Mouse (Mus musculus) embryonic facial prominence, embryonic 15.5 days (tissue): ENCODE measurements around the gene Fam83g. TPM values are rescaled to one million over a fixed set of nuclear protein-coding genes. Genes with fewer than 3 reads are reported as not detected.

Experiments
- ATAC-seq: fragments of 200-750 bp; cut with Nextera tagmentation; 2 replicates; pipeline ENCODE4 v1.8.0; 2017; ENCODE audit warnings: low read depth, moderate TSS enrichment; ENCODE audit not compliant: insufficient number of reproducible peaks, low FRiP score, low TSS enrichment
- H3K27ac ChIP-seq: fragments of 300-500 bp; sonication (generic); replicated peaks from 2 replicates; pipeline ENCODE4 v1.5.1; 2015; ENCODE audit warnings: mild to moderate bottlenecking, inconsistent platforms
- H3K27me3 ChIP-seq: fragments of 300-500 bp; sonication (generic); 2 replicates; pipeline ENCODE4 v1.6.1; 2015; ENCODE audit warnings: inconsistent platforms
- H3K36me3 ChIP-seq: fragments of 300-500 bp; sonication (generic); 2 replicates; pipeline ENCODE4 v1.6.1; 2015; ENCODE audit warnings: mild to moderate bottlenecking, inconsistent platforms
- H3K4me1 ChIP-seq: fragments of 300-500 bp; sonication (generic); 2 replicates; pipeline ENCODE4 v1.6.1; 2015; ENCODE audit warnings: inconsistent platforms
- H3K4me2 ChIP-seq: fragments of 300-500 bp; sonication (generic); replicated peaks from 2 replicates; pipeline ENCODE4 v1.6.1; 2015; ENCODE audit warnings: mild to moderate bottlenecking, inconsistent platforms
- H3K4me3 ChIP-seq: fragments of 300-500 bp; sonication (generic); replicated peaks from 2 replicates; pipeline ENCODE4 v1.5.1; 2015; ENCODE audit warnings: mild to moderate bottlenecking, inconsistent platforms
- H3K9ac ChIP-seq: fragments of 300-500 bp; sonication (generic); 2 replicates; pipeline ENCODE4 v1.6.1; 2015; ENCODE audit warnings: inconsistent platforms
- H3K9me3 ChIP-seq: fragments of 300-500 bp; sonication (generic); replicated peaks from 2 replicates; pipeline ENCODE4 v1.6.1; 2016; ENCODE audit warnings: inconsistent platforms
- WGBS: fragments of 180-500 bp; shearing (Covaris S2); methylation state at CpG from one replicate; pipeline ENCODE4 v1.1.7; 2015; 5-methylcytosine and 5-hydroxymethylcytosine counted together
- polyA plus RNA-seq: library from polyadenylated mRNA; unstranded; fragments of >200 nt; fragmentation: Nextera tagmentation; extraction: Ambion mirVana; gene quantifications from 2 replicates; pipeline ENCODE4 v1.2.1, GENCODE M21; 2015

Gene Fam83g
- polyA plus RNA-seq, 1 experiment from 2014 or later: 9.0 TPM

GRCm38 (mm10) chr11:61665991-61666799, 17.7 kb upstream of the Fam83g start:
- 45% methylated on average over 7 of the region's 7 CpGs for WGBS
- Histone ChIP-seq H3K27ac (no peak overlapping the region), H3K27me3 (no peaks in the 10 kb centered on the region), H3K4me2 (no peak overlapping the region), H3K9ac (no peak overlapping the region), H3K36me3 (no peaks in the 10 kb centered on the region), H3K9me3 (no peaks in the 10 kb centered on the region), H3K4me3 (no peak overlapping the region), H3K4me1 (peaks cover 10% of the 10 kb centered on the region; the same call in 1 of the 2 replicates)
- no peak for ATAC-seq

GRCm38 (mm10) chr11:61667248-61667647, 16.6 kb upstream of the Fam83g start:
- Histone ChIP-seq H3K4me3 (no peak overlapping the region), H3K4me2 (no peak overlapping the region), H3K4me1 (peaks cover 10% of the 10 kb centered on the region; the same call in 1 of the 2 replicates), H3K27ac (no peak overlapping the region), H3K27me3 (no peaks in the 10 kb centered on the region), H3K9ac (no peak overlapping the region), H3K9me3 (no peaks in the 10 kb centered on the region), H3K36me3 (no peaks in the 10 kb centered on the region)
- ATAC-seq: no peak
- WGBS: 78% methylated on average over 5 of the region's 5 CpGs

GRCm38 (mm10) chr11:61667782-61668181, 16.1 kb upstream of the Fam83g start:
- no peak overlapping the region for H3K4me3 ChIP-seq
- no peaks in the 10 kb centered on the region for H3K27me3 ChIP-seq
- WGBS: 58% methylated on average over 5 of the region's 5 CpGs
- peaks cover 10% of the 10 kb centered on the region; the same call in 1 of the 2 replicates for H3K4me1 ChIP-seq
- H3K9ac ChIP-seq: no peak overlapping the region
- no peaks in the 10 kb centered on the region for H3K9me3 ChIP-seq
- no peak overlapping the region for H3K4me2 ChIP-seq
- no peak for ATAC-seq
- no peak overlapping the region for H3K27ac ChIP-seq
- H3K36me3 ChIP-seq: no peaks in the 10 kb centered on the region

GRCm38 (mm10) chr11:61669492-61670490, 14.1 kb upstream of the Fam83g start:
- Histone ChIP-seq H3K36me3 (no peaks in the 10 kb centered on the region), H3K4me2 (no peak overlapping the region), H3K9ac (no peak overlapping the region), H3K9me3 (no peaks in the 10 kb centered on the region), H3K4me3 (no peak overlapping the region), H3K4me1 (peaks cover 15% of the 10 kb centered on the region), H3K27me3 (no peaks in the 10 kb centered on the region), H3K27ac (no peak overlapping the region)
- WGBS: 68% methylated on average over 14 of the region's 14 CpGs
- no peak for ATAC-seq

DNA sequence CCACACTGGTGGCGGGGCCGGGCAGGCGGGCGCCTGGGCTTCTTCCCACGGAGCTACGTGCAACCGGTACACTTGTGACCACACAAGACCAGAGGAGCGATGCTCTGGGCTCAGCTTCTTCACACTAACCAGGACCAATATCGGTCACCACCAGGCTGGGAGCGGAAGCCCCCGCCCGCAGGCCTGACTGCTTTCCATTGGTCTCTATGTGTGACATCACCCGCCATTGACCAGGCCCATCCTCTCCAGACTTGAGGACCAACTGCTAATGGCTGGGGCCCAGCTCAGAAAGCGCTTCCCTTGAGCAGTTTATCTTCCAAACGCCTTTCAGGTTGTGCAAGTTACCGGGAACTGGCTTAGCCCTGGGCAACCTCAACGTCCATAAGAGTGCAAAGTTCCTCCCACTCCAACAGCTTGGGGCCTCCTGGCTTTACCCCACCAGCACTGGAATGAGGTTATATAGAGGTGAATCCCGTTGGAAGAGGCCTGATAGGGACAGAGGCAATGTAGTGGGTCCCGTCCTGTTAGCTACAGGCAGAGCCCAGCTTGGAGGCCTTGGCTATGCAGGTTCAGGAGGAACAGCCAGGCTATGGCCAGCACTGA, 12.0 kb upstream of the Fam83g start:
- no peak for ATAC-seq
- WGBS: 65% methylated on average over 19 of the region's 19 CpGs
- Histone ChIP-seq H3K4me3 (no peak overlapping the region), H3K27ac (no peak overlapping the region), H3K4me2 (no peak overlapping the region), H3K9ac (no peak overlapping the region), H3K4me1 (peaks cover 35% of the 10 kb centered on the region), H3K9me3 (no peaks in the 10 kb centered on the region), H3K36me3 (no peaks in the 10 kb centered on the region), H3K27me3 (no peaks in the 10 kb centered on the region)

- H3K4me1 ChIP-seq: peaks cover 34% of the 10 kb centered on the region
These were observed 10.2 kb upstream of the Fam83g start for GRCm38 (mm10) chr11:61673686-61674085.

DNA sequence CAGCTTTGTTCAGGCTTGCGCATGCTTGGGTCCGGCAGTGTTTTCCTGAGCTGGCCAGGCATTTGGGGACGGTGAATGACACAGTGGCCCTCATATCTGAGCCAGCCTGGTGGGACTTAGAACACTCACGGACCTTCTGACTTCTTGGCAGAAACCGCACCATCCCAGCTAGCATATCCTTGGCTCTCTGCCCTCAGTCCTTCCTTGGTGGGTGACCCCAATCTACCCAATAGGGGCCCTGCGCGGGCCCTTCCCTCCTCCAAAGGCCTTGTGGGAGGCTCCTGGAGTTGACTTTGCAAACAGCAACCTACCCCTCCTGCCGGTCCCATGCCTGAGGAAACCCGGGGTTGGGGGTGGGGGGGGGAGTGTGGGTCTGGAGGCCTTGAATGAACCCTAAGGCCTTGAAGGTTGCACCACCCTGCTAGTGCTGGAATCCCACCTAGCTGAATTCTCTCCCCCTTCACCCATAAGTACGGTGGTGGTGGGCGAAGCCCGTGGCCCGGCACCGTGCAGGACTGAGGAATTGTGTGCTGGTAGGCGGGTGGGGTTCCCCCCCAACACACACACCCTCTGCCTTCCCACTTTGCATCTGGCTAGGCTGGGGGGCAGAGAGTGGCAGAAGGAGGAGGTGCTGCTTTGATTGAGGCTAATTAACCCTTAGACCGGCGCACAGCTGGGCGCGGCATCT, 9.6 kb upstream of the Fam83g start:
- Histone ChIP-seq H3K27me3 (peaks cover 3% of the 10 kb centered on the region; the same call in 1 of the 2 replicates), H3K4me1 (peaks cover 36% of the 10 kb centered on the region), H3K36me3 (no peaks in the 10 kb centered on the region), H3K9ac (no peak overlapping the region), H3K4me2 (no peak overlapping the region), H3K27ac (0 out of 2 replicates have a peak overlapping the region, but pooled peaks have one; percentile 11), H3K4me3 (no peak overlapping the region), H3K9me3 (no peaks in the 10 kb centered on the region)
- WGBS: 28% methylated on average over 19 of the region's 19 CpGs
- ATAC-seq: peak; percentile 18; the same call in 1 of the 2 replicates

More at GRCm38 (mm10) chr11:61673686-61674085, 10.2 kb upstream of the Fam83g start:
- H3K9ac ChIP-seq: no peak overlapping the region
- H3K27me3 ChIP-seq: peaks cover 3% of the 10 kb centered on the region; the same call in 1 of the 2 replicates
- no peaks in the 10 kb centered on the region for H3K36me3 ChIP-seq
- ATAC-seq: no peak
- no peak overlapping the region for H3K4me3 ChIP-seq
- H3K9me3 ChIP-seq: no peaks in the 10 kb centered on the region
- 0 out of 2 replicates have a peak overlapping the region, but pooled peaks have one; percentile 11 for H3K27ac ChIP-seq
- no peak overlapping the region for H3K4me2 ChIP-seq
- 37% methylated on average over 8 of the region's 8 CpGs for WGBS

DNA sequence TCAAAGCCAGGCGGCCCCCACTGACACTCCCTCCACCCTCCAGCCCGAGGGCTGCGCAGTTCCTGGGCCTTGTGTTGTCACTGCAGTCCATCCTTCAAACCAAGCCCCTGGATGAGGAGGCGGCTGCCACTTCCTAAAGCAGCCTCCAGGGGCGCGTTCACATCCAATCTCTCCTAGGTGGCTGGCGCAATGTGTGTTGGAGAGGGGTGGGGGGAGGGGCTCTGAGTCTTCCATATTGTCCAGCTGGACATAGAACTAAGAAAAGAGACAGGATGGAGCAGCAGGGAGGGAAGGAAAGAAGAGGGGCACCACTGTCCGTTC, 9.1 kb upstream of the Fam83g start:
- H3K4me2 ChIP-seq: no peak overlapping the region
- ATAC-seq: peak; percentile 27; the same call in 1 of the 2 replicates
- peaks cover 36% of the 10 kb centered on the region for H3K4me1 ChIP-seq
- no peaks in the 10 kb centered on the region for H3K36me3 ChIP-seq
- H3K27ac ChIP-seq: peak overlapping the region; percentile 58; the same call in 1 of the 2 replicates
- no peak overlapping the region for H3K9ac ChIP-seq
- H3K27me3 ChIP-seq: peaks cover 3% of the 10 kb centered on the region; the same call in 1 of the 2 replicates
- H3K9me3 ChIP-seq: no peaks in the 10 kb centered on the region
- H3K4me3 ChIP-seq: no peak overlapping the region
- WGBS: 8% methylated on average over 8 of the region's 8 CpGs

DNA sequence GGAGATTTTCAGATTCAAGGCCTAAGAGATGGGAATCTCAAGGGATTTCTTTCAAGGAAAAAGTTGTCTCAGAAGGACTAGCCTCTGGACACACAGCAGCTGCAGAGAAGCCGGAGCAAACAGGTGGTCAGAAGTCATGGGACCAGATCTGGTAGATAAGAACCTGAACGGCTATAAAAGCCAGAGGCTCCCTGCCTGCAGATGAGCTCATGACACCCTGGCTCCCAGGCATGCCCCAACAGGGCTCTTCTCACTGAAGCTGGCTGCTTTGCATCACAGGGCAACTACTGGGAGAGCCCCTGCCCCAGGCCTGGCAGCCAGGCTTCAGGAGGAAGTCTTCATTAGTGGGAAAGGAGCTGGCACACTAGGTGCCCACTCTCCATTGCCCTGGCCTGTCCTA, 8.6 kb upstream of the Fam83g start:
- ATAC-seq: no peak
- Histone ChIP-seq H3K36me3 (no peaks in the 10 kb centered on the region), H3K27me3 (peaks cover 3% of the 10 kb centered on the region; the same call in 1 of the 2 replicates), H3K4me2 (no peak overlapping the region), H3K4me1 (peaks cover 36% of the 10 kb centered on the region), H3K9ac (no peak overlapping the region), H3K9me3 (no peaks in the 10 kb centered on the region), H3K4me3 (no peak overlapping the region), H3K27ac (peak overlapping the region; percentile 58)
- WGBS: 40% methylated on average over 2 of the region's 2 CpGs

GRCm38 (mm10) chr11:61676216-61676854, 7.6 kb upstream of the Fam83g start:
- Histone ChIP-seq H3K4me2 (no peak overlapping the region), H3K27me3 (peaks cover 3% of the 10 kb centered on the region; the same call in 1 of the 2 replicates), H3K9me3 (no peaks in the 10 kb centered on the region), H3K27ac (peak overlapping the region; percentile 58), H3K36me3 (no peaks in the 10 kb centered on the region), H3K4me3 (no peak overlapping the region), H3K9ac (no peak overlapping the region), H3K4me1 (peaks cover 36% of the 10 kb centered on the region)
- ATAC-seq: no peak
- 37% methylated on average over 7 of the region's 7 CpGs for WGBS
